Mouse (Mus musculus): ENCODE results near the gene 4930467E23Rik. TPM values are rescaled to one million over a fixed set of nuclear protein-coding genes. Genes with fewer than 3 reads are reported as not detected.
"Not testable (repeated sequence)": the region's sequence is repeated elsewhere in the genome, so short reads cannot be mapped to it uniquely, and the experiment has no call there.

Gene 4930467E23Rik
- polyA plus RNA-seq, 1 experiment from 2014 or later, result 0.15 TPM

DNA sequence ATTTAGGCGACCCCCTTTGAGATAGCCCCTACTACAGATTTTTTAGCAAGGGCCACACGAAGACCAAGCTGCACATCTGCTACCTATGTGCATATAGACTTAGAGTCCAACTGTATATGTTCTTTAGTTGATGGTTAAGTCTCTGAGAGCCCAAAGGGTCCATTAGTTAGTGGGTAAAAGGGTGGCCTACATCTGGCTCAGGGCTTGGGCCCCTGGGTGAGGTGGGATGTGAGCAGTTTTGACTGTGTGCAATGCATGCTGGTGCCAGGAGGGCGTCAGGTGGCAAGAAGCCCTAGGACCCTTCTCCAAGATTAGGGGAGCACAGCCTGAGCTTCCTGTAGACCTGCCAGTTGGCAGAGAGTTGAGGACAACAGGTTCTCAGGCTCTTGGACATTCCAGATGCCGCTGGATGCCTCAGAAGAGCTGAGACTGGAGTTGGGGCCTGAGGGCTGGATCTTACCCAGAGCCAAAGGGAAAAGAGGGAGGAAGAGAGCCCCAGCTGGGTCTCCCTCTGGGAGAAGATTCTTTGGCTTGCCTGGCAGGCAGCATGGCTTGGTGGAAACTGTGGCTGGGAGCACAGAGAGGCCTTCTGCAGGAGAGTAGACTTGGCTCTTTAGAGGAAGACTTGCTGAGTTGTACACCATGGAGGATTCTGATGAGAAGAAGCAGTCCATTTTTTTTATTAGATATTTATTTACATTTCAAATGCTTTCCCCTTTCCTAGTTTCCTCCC, 33.6 kb downstream of the 4930467E23Rik start:
- H3K9ac ChIP-seq; ATAC-seq (ENCODE audit: insufficient number of reproducible peaks, low FRiP score, low TSS enrichment, low read depth); H3K27ac ChIP-seq (replicated peaks); H3K4me3 ChIP-seq (replicated peaks); H3K36me3 ChIP-seq; H3K4me2 ChIP-seq (replicated peaks); H3K9me3 ChIP-seq (replicated peaks); H3K27me3 ChIP-seq; H3K4me1 ChIP-seq: not testable (repeated sequence)
- WGBS, result 57% methylated on average over 4 of the region's 4 CpGs

DNA sequence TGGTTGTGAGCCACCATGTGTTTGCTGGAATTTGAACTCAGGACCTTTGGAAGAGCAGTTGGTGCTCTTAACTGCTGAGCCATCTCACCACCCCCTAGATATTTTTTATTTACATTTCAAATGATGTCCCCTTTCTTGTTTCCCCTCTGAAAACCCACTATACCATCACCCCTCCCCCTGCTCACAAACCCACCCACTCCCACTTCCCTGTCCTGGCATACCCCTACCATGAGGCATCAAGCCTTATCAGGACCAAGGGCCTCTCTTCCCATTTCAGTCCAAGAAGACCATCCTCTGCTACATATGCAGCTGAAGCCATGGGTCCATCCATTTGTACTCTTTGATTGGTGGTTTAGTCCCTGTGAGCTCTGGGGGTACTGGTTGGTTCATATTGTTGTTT, 36.2 kb downstream of the 4930467E23Rik start:
- not testable (repeated sequence) for H3K27ac ChIP-seq (replicated peaks); H3K4me2 ChIP-seq (replicated peaks); H3K36me3 ChIP-seq; H3K9ac ChIP-seq; H3K4me1 ChIP-seq; H3K27me3 ChIP-seq; H3K9me3 ChIP-seq (replicated peaks); H3K4me3 ChIP-seq (replicated peaks); ATAC-seq (ENCODE audit: insufficient number of reproducible peaks, low FRiP score, low TSS enrichment, low read depth)

DNA sequence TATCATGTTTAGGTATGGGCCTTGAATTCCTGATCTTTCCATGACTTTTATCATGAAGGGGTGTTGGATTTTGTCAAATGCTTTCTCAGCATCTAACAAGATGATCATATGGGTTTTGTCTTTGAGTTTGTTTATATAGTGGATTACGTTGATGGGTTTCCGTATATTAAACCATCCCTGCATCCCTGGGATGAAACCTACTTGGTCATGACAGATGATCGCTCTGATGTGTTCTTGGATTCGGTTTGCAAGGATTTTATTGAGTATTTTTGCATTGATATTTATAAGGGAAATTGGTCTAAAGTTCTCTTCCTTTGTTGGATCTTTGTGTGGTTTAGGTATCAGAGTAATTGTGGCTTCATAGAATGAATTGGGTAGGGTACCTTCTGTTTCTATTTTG, 44.1 kb downstream of the 4930467E23Rik start:
- H3K4me3 ChIP-seq (replicated peaks); H3K27ac ChIP-seq (replicated peaks); H3K9me3 ChIP-seq (replicated peaks); H3K4me2 ChIP-seq (replicated peaks); ATAC-seq (ENCODE audit: insufficient number of reproducible peaks, low FRiP score, low TSS enrichment, low read depth); H3K4me1 ChIP-seq; H3K27me3 ChIP-seq; H3K9ac ChIP-seq; H3K36me3 ChIP-seq: not testable (repeated sequence)
- whole genome bisulfite sequencing, result 80% methylated on average over 4 of the region's 4 CpGs

DNA sequence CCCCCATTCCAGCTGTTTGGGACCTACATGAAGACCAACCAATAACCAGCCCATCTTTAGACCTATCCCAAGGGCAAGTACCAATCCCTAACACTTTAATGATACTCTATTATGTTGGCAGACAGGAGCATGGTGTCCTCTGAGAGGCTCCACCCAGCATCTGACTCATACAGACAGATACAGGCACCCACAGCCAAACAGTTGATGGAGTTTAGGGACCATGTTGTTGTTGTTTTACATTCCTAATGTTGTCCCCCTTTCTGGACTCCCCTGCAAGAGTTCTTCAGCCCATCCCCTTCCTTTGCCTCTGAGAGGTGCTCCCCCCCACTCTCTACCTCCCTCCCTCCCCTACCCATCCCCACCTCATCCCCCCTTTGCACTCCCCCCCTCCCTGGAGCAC, 46.9 kb downstream of the 4930467E23Rik start:
- not testable (repeated sequence) for H3K36me3 ChIP-seq; H3K27ac ChIP-seq (replicated peaks); H3K4me2 ChIP-seq (replicated peaks); H3K9me3 ChIP-seq (replicated peaks); H3K4me3 ChIP-seq (replicated peaks); H3K27me3 ChIP-seq; H3K4me1 ChIP-seq; H3K9ac ChIP-seq; ATAC-seq (ENCODE audit: insufficient number of reproducible peaks, low FRiP score, low TSS enrichment, low read depth)

DNA sequence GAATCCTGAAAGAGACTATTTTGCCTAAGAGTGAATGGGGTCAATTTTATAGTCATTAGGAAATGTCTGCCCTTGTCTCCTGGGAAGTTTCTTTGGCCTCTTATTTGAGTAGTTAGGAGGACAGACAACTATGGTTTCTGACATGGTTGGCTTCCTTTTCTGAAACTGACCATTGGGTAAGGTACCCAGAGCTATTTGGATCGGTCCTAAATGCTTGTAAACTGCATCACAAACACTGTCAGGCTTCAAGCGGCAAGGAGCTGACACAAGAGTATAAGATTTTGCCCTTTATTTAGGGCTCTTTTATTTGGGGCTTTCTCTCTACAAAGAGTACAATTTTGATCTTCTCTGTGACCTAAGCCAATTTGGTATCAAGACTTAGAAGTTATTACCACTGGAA, 48.1 kb downstream of the 4930467E23Rik start:
- WGBS, result 37% methylated on average over 2 of the region's 2 CpGs
- H3K9me3 ChIP-seq (replicated peaks); H3K4me3 ChIP-seq (replicated peaks); H3K9ac ChIP-seq; H3K4me2 ChIP-seq (replicated peaks); H3K4me1 ChIP-seq; ATAC-seq (ENCODE audit: insufficient number of reproducible peaks, low FRiP score, low TSS enrichment, low read depth); H3K27ac ChIP-seq (replicated peaks); H3K36me3 ChIP-seq; H3K27me3 ChIP-seq: not testable (repeated sequence)

DNA sequence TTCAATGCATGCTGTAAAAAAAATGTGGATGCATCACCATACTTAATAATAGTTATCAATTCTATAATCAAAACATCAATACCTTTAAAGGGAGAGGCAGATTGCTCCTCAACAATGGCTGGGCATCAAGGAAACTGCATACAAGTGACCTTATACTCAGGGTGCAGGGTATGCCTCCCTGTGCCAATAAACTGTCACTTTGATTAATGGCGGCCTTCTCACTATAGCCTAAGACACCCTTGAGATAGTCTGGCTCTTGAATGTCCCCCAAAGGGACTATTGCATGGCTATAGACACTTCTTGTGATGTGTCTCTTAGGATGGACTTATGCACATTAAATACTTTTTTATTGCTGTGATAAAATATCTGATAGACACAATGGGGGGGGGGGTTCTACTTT, 48.8 kb downstream of the 4930467E23Rik start:
- not testable (repeated sequence) for H3K27ac ChIP-seq (replicated peaks); H3K4me1 ChIP-seq; H3K9ac ChIP-seq; H3K36me3 ChIP-seq; ATAC-seq (ENCODE audit: insufficient number of reproducible peaks, low FRiP score, low TSS enrichment, low read depth); H3K4me3 ChIP-seq (replicated peaks); H3K9me3 ChIP-seq (replicated peaks); H3K27me3 ChIP-seq; H3K4me2 ChIP-seq (replicated peaks)
- 51% methylated on average over 1 of the region's 1 CpGs for WGBS

DNA sequence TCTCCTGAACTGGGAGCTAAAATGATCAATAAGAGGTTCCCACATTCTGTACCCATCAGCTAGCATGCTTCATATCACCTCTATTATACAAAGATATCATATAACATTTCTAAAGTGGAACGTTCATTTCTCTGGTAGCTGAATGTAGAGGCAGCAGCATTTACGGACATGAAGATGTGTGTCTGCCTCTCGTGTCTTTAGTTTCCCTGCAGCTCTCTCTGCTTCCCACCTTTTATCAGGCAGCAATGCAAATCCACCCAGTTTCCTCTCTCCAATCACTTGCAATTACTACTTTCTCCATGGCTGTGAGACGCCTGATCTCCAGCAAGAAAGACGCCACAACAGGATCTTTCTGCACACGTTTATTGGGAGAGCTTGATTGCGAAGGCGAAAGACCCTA, 49.5 kb downstream of the 4930467E23Rik start:
- not testable (repeated sequence) for H3K9me3 ChIP-seq (replicated peaks); H3K4me2 ChIP-seq (replicated peaks); ATAC-seq (ENCODE audit: insufficient number of reproducible peaks, low FRiP score, low TSS enrichment, low read depth); H3K9ac ChIP-seq; H3K27ac ChIP-seq (replicated peaks); H3K4me3 ChIP-seq (replicated peaks); H3K27me3 ChIP-seq; H3K36me3 ChIP-seq; H3K4me1 ChIP-seq
- WGBS, result 90% methylated on average over 8 of the region's 8 CpGs

DNA sequence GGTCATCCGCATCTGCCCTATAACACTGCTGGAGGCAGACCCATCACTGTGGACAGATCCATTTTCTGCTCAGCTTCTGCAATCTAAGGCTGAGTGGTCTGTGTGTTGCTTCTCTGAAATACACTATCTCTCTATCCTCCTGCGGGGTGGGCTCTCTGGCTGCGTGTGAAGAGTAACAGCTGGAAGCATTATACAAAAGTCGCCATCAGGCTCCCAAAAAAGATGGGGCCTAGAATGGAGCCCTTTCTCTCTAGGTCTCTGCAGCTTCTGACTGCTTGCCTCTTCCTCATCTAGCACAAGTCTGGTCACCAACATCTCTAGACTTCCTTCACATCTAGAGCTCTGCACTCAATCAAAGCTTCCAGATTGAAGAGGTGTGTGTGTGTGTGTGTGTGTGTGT, 50.8 kb downstream of the 4930467E23Rik start:
- not testable (repeated sequence) for H3K4me1 ChIP-seq; ATAC-seq (ENCODE audit: insufficient number of reproducible peaks, low FRiP score, low TSS enrichment, low read depth); H3K36me3 ChIP-seq; H3K4me3 ChIP-seq (replicated peaks); H3K27me3 ChIP-seq; H3K9ac ChIP-seq; H3K4me2 ChIP-seq (replicated peaks); H3K27ac ChIP-seq (replicated peaks); H3K9me3 ChIP-seq (replicated peaks)
- WGBS, result 91% methylated on average over 4 of the region's 4 CpGs

DNA sequence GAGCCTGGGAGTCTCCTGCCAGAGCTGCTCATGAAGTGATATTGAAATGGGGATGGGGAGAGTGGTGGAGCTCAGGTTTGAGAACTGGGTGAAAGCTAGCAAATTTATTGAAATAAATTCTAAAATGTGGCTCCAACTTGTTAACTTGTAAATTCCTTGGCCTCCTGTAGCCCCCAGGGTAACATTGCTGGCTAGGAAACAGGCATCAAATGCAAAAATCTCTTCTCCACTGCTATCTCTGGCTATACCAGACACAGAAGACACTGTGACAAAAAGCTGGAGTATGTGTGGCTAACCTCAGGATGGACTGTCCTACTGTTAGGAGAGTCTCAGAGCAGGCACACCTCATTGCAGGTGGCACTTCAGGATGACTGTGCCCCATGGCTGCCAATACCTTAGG, 51.3 kb downstream of the 4930467E23Rik start:
- H3K27ac ChIP-seq (replicated peaks); H3K9ac ChIP-seq; H3K4me1 ChIP-seq; H3K36me3 ChIP-seq; H3K9me3 ChIP-seq (replicated peaks); H3K4me3 ChIP-seq (replicated peaks); ATAC-seq (ENCODE audit: insufficient number of reproducible peaks, low FRiP score, low TSS enrichment, low read depth); H3K27me3 ChIP-seq; H3K4me2 ChIP-seq (replicated peaks): not testable (repeated sequence)

DNA sequence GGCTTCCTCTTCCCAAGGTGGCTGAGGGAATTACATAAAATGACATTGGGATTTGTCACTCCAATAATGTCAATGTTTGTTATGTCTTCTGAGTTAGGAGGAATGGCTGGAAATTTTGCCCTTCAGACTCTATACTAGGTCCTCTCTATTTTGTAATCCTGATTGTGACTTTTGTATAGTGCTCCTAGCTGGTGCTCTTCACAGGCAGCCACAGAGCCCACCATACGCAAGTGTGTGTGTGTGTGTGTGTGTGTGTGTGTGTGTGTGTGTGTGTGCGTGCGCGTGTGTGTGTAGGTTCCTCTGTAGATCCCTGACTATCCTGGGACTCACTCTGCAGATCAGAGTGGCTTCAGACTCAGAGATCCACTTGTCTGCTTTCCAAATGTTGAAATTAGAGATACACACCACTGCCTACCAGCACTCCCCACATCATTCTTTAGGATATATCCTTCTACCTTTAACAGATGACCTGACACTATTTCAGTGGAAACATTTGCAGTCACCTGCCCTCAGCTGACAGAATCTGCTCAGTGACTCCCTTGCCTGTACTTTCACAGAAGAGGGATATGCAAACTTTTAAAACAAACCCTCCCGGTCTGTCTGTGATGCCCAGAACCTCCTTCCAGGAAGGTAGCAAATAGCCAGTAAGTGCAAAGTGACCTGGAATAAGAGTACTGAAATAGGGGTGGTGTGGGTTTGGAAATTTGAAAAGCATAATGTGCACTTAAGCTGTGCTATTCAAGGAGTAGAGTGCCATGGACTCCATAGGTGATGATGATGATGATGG, 52.1 kb downstream of the 4930467E23Rik start:
- not testable (repeated sequence) for H3K27me3 ChIP-seq; ATAC-seq (ENCODE audit: insufficient number of reproducible peaks, low FRiP score, low TSS enrichment, low read depth); H3K4me1 ChIP-seq; H3K9ac ChIP-seq; H3K4me2 ChIP-seq (replicated peaks); H3K27ac ChIP-seq (replicated peaks); H3K36me3 ChIP-seq; H3K9me3 ChIP-seq (replicated peaks); H3K4me3 ChIP-seq (replicated peaks)
- WGBS, result 92% methylated on average over 5 of the region's 5 CpGs

DNA sequence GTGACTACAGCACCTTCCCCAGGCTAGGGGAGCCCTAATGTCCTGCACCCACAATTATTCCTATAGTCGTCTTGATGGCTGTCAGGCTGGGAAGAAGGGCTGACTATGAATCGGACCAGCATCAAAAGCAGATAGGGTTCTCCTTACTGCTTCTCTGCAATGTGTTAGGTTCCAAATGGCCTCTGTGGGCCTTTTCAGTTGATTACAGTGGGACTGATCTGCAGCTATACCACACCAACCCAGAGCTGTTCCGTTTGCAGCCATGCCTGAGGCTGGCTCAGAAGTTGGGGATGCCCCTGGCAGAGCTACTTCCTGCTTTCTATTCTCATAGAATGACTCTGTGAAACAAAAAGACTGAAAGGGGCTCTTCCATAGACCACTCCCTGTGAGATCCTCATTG, 53.4 kb downstream of the 4930467E23Rik start:
- not testable (repeated sequence) for ATAC-seq (ENCODE audit: insufficient number of reproducible peaks, low FRiP score, low TSS enrichment, low read depth); H3K4me2 ChIP-seq (replicated peaks); H3K9ac ChIP-seq; H3K27me3 ChIP-seq; H3K9me3 ChIP-seq (replicated peaks); H3K36me3 ChIP-seq; H3K4me3 ChIP-seq (replicated peaks); H3K4me1 ChIP-seq; H3K27ac ChIP-seq (replicated peaks)
- WGBS, result 78% methylated on average over 3 of the region's 3 CpGs

DNA sequence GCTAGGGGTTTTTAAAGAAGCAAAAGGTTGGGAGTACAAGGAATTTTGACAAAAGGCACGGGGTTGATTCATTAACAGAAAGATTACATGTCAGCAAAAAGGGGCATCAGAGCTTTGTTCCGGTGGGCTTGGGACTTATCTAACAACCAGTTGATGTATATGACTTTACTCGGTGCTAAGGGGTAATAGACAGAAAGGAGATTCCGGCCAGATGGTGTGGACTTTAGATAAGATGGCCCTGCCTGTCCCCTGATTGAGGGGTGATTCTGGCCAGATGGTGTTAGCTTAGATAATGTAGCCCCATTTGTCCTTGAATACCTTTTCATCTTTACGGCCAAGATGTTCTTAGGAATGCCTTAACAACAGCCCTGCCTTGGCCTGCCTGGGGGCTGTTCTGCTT, 54.5 kb downstream of the 4930467E23Rik start:
- not testable (repeated sequence) for H3K27ac ChIP-seq (replicated peaks); ATAC-seq (ENCODE audit: insufficient number of reproducible peaks, low FRiP score, low TSS enrichment, low read depth); H3K9ac ChIP-seq; H3K4me1 ChIP-seq; H3K36me3 ChIP-seq; H3K4me3 ChIP-seq (replicated peaks); H3K4me2 ChIP-seq (replicated peaks); H3K27me3 ChIP-seq; H3K9me3 ChIP-seq (replicated peaks)
- WGBS, result 96% methylated on average over 2 of the region's 5 CpGs

Measured in embryonic facial prominence, embryonic 15.5 days (tissue).